Mouse (Mus musculus): ENCODE results near the gene Efcab1.

Gene Efcab1

GRCm38 (mm10) chr16:14989614-14990268 is 83.3 kb downstream of the Efcab1 start:
- Histone ChIP-seq H3K4me1 (replicated peaks; ENCODE audit: low read depth, low read length) (no peaks in the 10 kb centered on the region), H3K36me3 (ENCODE audit: insufficient read depth, low read length) (no peaks in the 10 kb centered on the region), H3K4me3 (replicated peaks; ENCODE audit: low read length) (no peak overlapping the region), H3K9me3 (ENCODE audit: low read length) (no peaks in the 10 kb centered on the region), H3K27me3 (ENCODE audit: insufficient read depth, low read length) (no peaks in the 10 kb centered on the region)
- TF ChIP-seq NANOG (IDR thresholded peaks at IDR 0.05; ENCODE audit: borderline replicate concordance, low read length): no peak
- TF ChIP-seq CTCF (conservative IDR thresholded peaks at IDR 0.05; ENCODE audit: low read length): no peak
- no peak for TF ChIP-seq POU5F1 (IDR thresholded peaks at IDR 0.05; ENCODE audit: borderline replicate concordance, low read length)

GRCm38 (mm10) chr16:14991001-14991400 is 84.6 kb downstream of the Efcab1 start:
- no peaks in the 10 kb centered on the region for H3K36me3 ChIP-seq (ENCODE audit: insufficient read depth, low read length)
- no peak for TF ChIP-seq NANOG (IDR thresholded peaks at IDR 0.05; ENCODE audit: borderline replicate concordance, low read length)
- TF ChIP-seq CTCF (conservative IDR thresholded peaks at IDR 0.05; ENCODE audit: low read length): no peak
- TF ChIP-seq POU5F1 (IDR thresholded peaks at IDR 0.05; ENCODE audit: borderline replicate concordance, low read length): no peak
- no peaks in the 10 kb centered on the region for H3K4me1 ChIP-seq (replicated peaks; ENCODE audit: low read depth, low read length)
- H3K9me3 ChIP-seq (ENCODE audit: low read length): no peaks in the 10 kb centered on the region
- no peak overlapping the region for H3K4me3 ChIP-seq (replicated peaks; ENCODE audit: low read length)
- no peaks in the 10 kb centered on the region for H3K27me3 ChIP-seq (ENCODE audit: insufficient read depth, low read length)

GRCm38 (mm10) chr16:14992461-14993107 is 86.2 kb downstream of the Efcab1 start:
- H3K36me3 ChIP-seq (ENCODE audit: insufficient read depth, low read length): no peaks in the 10 kb centered on the region
- TF ChIP-seq POU5F1 (IDR thresholded peaks at IDR 0.05; ENCODE audit: borderline replicate concordance, low read length) (no peak), NANOG (IDR thresholded peaks at IDR 0.05; ENCODE audit: borderline replicate concordance, low read length) (no peak), CTCF (conservative IDR thresholded peaks at IDR 0.05; ENCODE audit: low read length) (no peak)
- no peak overlapping the region for H3K4me3 ChIP-seq (replicated peaks; ENCODE audit: low read length)
- H3K4me1 ChIP-seq (replicated peaks; ENCODE audit: low read depth, low read length): no peaks in the 10 kb centered on the region
- no peaks in the 10 kb centered on the region for H3K9me3 ChIP-seq (ENCODE audit: low read length)
- H3K27me3 ChIP-seq (ENCODE audit: insufficient read depth, low read length): no peaks in the 10 kb centered on the region

- Histone ChIP-seq H3K4me3 (replicated peaks; ENCODE audit: low read length) (no peak overlapping the region), H3K9me3 (ENCODE audit: low read length) (no peaks in the 10 kb centered on the region), H3K36me3 (ENCODE audit: insufficient read depth, low read length) (no peaks in the 10 kb centered on the region), H3K4me1 (replicated peaks; ENCODE audit: low read depth, low read length) (no peaks in the 10 kb centered on the region), H3K27me3 (ENCODE audit: insufficient read depth, low read length) (no peaks in the 10 kb centered on the region)
- TF ChIP-seq NANOG (IDR thresholded peaks at IDR 0.05; ENCODE audit: borderline replicate concordance, low read length) (no peak), CTCF (conservative IDR thresholded peaks at IDR 0.05; ENCODE audit: low read length) (no peak), POU5F1 (IDR thresholded peaks at IDR 0.05; ENCODE audit: borderline replicate concordance, low read length) (no peak)
These were observed 108.3 kb downstream of the Efcab1 start for GRCm38 (mm10) chr16:15014724-15015123.

Measured in E14TG2a.4 (cell line).